Mouse (Mus musculus): ENCODE measurements at regions not wholly inside any gene's neighbourhood (a gene's known extent, or its start where the extent isn't known, plus 50 kb on each side); places are given as distances from the start of the nearest gene placed in this dataset.

- TF ChIP-seq CTCF (IDR thresholded peaks at IDR 0.05; ENCODE audit: low read depth): no peak
- no peak for TF ChIP-seq EP300 (IDR thresholded peaks at IDR 0.05; ENCODE audit: low read depth)
Observed at GRCm38 (mm10) chr1:124584620-124585019, 539.3 kb upstream of the Dpp10 start.
